Mouse (Mus musculus) forebrain, embryonic 11.5 days (tissue): Measurements from ENCODE around the gene Axin2. TPM values are rescaled to one million over a fixed set of nuclear protein-coding genes. Genes with fewer than 3 reads are reported as not detected.

Experiments used
- ATAC-seq: fragments of 200-750 bp; cut with Nextera tagmentation; replicated peaks from 2 replicates; pipeline ENCODE4 v1.8.0; 2017; ENCODE audit warnings: moderate TSS enrichment; ENCODE audit not compliant: low FRiP score
- DNase-seq: peaks from one replicate; pipeline ENCODE4 v3.0.0-alpha.2; 2017; ENCODE audit warnings: low spot score
- H3K27ac ChIP-seq: fragments of 300-500 bp; sonication (generic); 2 replicates; pipeline ENCODE4 v1.5.1; 2014; ENCODE audit warnings: low read depth, low read length
- H3K27me3 ChIP-seq: fragments of 300-500 bp; sonication (generic); 2 replicates; pipeline ENCODE4 v1.6.1; 2014; ENCODE audit warnings: mild to moderate bottlenecking, low read length, mixed read lengths; ENCODE audit not compliant: control insufficient read depth, insufficient read depth
- H3K36me3 ChIP-seq: fragments of 300-500 bp; sonication (generic); 2 replicates; pipeline ENCODE4 v1.6.1; 2014; ENCODE audit warnings: mild to moderate bottlenecking, low read length, moderate library complexity, mixed read lengths; ENCODE audit not compliant: control insufficient read depth, insufficient read depth
- H3K4me1 ChIP-seq: fragments of 300-500 bp; sonication (generic); replicated peaks from 2 replicates; pipeline ENCODE4 v1.6.1; 2014; ENCODE audit warnings: low read length, mixed read lengths; ENCODE audit not compliant: control insufficient read depth, insufficient read depth
- H3K4me2 ChIP-seq: fragments of 300-500 bp; sonication (generic); 2 replicates; pipeline ENCODE4 v1.6.1; 2014; ENCODE audit warnings: low read depth, mild to moderate bottlenecking, low read length, moderate library complexity, mixed read lengths; ENCODE audit not compliant: severe bottlenecking
- H3K4me3 ChIP-seq: fragments of 300-500 bp; sonication (generic); 2 replicates; pipeline ENCODE4 v1.5.1; 2014; ENCODE audit warnings: low read depth, low read length
- H3K9ac ChIP-seq: fragments of 300-500 bp; sonication (generic); 2 replicates; pipeline ENCODE4 v1.6.1; 2014; ENCODE audit warnings: low read length
- H3K9me3 ChIP-seq: fragments of 300-500 bp; sonication (generic); 2 replicates; pipeline ENCODE4 v1.6.1; 2016; ENCODE audit warnings: low read length, mixed read lengths; ENCODE audit not compliant: control insufficient read depth
- WGBS: fragments of 180-500 bp; shearing (Covaris S2); extraction: QIAGEN DNeasy Blood & Tissue Kit; methylation state at CpG from one replicate; pipeline ENCODE4 v1.1.7; 2014; 5-methylcytosine and 5-hydroxymethylcytosine counted together
- polyA plus RNA-seq: library from polyadenylated mRNA; unstranded; fragments of >200 nt; fragmentation: Nextera tagmentation; extraction: Ambion mirVana; gene quantifications from 2 replicates; pipeline ENCODE4 v1.2.1, GENCODE M21; 2014

Gene Axin2
- polyA plus RNA-seq, 1 experiment from 2014 or later = 20.9 TPM

DNA sequence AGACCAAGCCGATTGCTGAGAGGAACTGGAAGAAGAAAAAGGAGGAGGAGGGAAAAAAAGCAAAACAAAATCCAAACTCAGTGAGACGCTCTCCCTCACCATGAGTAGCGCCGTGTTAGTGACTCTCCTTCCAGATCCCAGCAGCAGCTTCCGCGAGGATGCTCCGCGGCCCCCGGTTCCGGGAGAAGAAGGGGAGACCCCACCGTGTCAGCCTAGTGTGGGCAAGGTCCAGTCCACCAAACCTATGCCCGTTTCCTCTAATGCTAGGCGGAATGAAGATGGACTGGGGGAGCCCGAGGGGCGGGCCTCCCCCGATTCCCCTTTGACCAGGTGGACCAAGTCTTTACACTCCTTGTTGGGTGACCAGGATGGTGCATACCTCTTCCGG, 3.0 kb downstream of the Axin2 start:
- no peaks in the 10 kb centered on the region for H3K36me3 ChIP-seq
- peak overlapping the region; percentile 80 for H3K4me2 ChIP-seq
- H3K9ac ChIP-seq = peak overlapping the region; percentile 95
- peak overlapping the region; percentile 93 for H3K4me3 ChIP-seq
- WGBS = under 1% methylated on average over 17 of the region's 17 CpGs
- H3K9me3 ChIP-seq = no peaks in the 10 kb centered on the region
- H3K4me1 ChIP-seq = peaks cover 35% of the 10 kb centered on the region
- ATAC-seq = no peak
- peak overlapping the region; percentile 100 for H3K27ac ChIP-seq
- no peaks in the 10 kb centered on the region for H3K27me3 ChIP-seq
- DNase-seq = no peak

DNA sequence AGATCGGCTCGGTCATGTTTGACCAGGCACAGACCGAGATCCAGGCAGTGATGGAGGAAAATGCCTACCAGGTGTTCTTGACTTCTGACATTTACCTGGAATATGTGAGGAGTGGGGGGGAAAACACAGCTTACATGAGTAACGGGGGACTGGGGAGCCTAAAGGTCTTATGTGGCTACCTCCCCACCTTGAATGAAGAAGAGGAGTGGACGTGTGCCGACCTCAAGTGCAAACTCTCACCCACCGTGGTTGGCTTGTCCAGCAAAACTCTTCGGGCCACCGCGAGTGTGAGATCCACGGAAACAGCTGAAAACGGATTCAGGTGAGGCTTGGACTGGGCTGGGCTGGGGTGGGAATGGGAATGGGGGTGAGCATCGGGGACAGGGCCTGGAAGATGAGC, 3.6 kb downstream of the Axin2 start:
- Histone ChIP-seq H3K9ac (peak overlapping the region; percentile 95), H3K9me3 (no peaks in the 10 kb centered on the region), H3K4me2 (peak overlapping the region; percentile 80), H3K4me1 (peaks cover 40% of the 10 kb centered on the region), H3K36me3 (no peaks in the 10 kb centered on the region), H3K27ac (peak overlapping the region; percentile 100), H3K4me3 (peak overlapping the region; percentile 93), H3K27me3 (no peaks in the 10 kb centered on the region)
- no peak for ATAC-seq
- 30% methylated on average over 13 of the region's 13 CpGs for WGBS
- DNase-seq = peak; percentile 56

DNA sequence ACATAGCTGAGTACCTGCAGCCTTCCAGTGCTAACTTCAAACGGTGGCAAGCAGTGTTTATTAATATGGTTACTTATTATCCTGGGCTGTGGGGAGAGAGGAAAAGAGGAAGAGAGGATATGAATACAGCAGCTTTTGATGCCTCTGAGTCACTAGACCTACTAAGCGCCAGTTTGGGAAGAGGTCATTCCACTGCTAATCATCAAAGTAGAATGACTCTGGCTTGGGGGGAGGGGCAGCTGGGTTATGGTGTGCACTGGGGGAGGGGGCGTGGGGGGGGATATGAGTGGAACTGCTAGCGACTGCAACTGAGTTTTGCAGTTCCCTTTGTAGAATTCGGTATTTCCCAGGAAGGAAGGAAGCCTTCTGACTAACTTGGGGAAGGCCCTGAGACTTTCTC, 4.2 kb downstream of the Axin2 start:
- peak overlapping the region; percentile 95 for H3K9ac ChIP-seq
- peak; percentile 57 for DNase-seq
- H3K4me3 ChIP-seq = peak overlapping the region; percentile 93
- H3K36me3 ChIP-seq = no peaks in the 10 kb centered on the region
- H3K4me1 ChIP-seq = peaks cover 46% of the 10 kb centered on the region
- 15% methylated on average over 5 of the region's 5 CpGs for WGBS
- no peaks in the 10 kb centered on the region for H3K27me3 ChIP-seq
- no peak overlapping the region for H3K27ac ChIP-seq
- no peak for ATAC-seq
- H3K9me3 ChIP-seq = no peaks in the 10 kb centered on the region
- H3K4me2 ChIP-seq = peak overlapping the region; percentile 80

DNA sequence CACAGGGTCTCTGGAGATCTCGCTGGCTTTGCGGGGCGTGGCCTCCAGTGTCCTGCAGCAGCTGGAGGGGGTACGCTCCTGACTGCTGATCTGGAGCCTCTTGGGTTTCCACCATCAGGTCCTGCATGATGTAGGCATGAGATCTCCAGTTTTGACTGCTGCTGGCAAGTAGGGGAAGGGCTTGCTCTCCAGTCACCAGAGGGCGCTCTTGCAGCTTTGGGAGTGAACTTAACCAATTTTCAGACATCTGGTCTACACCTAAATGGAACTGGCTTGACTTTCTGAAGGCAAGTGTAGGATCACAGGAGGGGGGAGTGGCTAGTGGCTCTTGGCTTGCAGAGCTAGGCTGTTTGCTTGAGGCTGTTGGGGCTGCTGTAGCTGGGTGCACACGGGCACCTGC, 5.1 kb downstream of the Axin2 start:
- WGBS = 14% methylated on average over 6 of the region's 6 CpGs
- H3K9ac ChIP-seq = peak overlapping the region; percentile 95
- ATAC-seq = no peak

DNA sequence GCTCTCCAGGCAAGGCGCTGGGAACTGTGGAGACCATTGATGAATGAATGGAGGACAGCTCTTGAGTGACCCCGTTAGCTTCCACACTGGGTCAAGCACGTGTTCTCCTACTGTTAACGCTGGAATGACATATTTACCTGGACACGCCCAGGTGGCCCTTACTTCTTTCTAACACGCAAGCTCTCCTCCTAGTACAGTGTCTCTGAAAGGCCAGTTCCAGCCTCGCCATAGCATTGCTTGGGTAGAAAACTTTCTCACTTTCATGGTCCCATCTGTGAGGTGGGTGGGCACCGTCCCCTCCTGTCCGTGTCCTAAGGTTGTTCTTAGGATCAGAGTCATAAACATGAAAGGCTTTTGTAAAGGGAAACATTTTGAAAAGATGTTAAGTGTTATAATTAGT, 5.7 kb downstream of the Axin2 start:
- Histone ChIP-seq H3K4me3 (peak overlapping the region; percentile 93), H3K27me3 (no peaks in the 10 kb centered on the region), H3K4me2 (peak overlapping the region; percentile 80), H3K36me3 (no peaks in the 10 kb centered on the region), H3K9ac (0 out of 2 replicates have a peak overlapping the region, but pooled peaks have one; percentile 10), H3K27ac (no peak overlapping the region), H3K4me1 (peaks cover 59% of the 10 kb centered on the region), H3K9me3 (no peaks in the 10 kb centered on the region)
- DNase-seq (peak; percentile 52), ATAC-seq (no peak)
- 73% methylated on average over 9 of the region's 9 CpGs for WGBS

More for the DNA sequence above, 5.1 kb downstream of the Axin2 start:
- peak; percentile 94 for DNase-seq
- Histone ChIP-seq H3K4me2 (peak overlapping the region; percentile 80), H3K36me3 (no peaks in the 10 kb centered on the region), H3K9me3 (no peaks in the 10 kb centered on the region), H3K4me3 (peak overlapping the region; percentile 93), H3K27ac (peak overlapping the region; percentile 31; the same call in 1 of the 2 replicates), H3K27me3 (no peaks in the 10 kb centered on the region), H3K4me1 (peaks cover 54% of the 10 kb centered on the region)

DNA sequence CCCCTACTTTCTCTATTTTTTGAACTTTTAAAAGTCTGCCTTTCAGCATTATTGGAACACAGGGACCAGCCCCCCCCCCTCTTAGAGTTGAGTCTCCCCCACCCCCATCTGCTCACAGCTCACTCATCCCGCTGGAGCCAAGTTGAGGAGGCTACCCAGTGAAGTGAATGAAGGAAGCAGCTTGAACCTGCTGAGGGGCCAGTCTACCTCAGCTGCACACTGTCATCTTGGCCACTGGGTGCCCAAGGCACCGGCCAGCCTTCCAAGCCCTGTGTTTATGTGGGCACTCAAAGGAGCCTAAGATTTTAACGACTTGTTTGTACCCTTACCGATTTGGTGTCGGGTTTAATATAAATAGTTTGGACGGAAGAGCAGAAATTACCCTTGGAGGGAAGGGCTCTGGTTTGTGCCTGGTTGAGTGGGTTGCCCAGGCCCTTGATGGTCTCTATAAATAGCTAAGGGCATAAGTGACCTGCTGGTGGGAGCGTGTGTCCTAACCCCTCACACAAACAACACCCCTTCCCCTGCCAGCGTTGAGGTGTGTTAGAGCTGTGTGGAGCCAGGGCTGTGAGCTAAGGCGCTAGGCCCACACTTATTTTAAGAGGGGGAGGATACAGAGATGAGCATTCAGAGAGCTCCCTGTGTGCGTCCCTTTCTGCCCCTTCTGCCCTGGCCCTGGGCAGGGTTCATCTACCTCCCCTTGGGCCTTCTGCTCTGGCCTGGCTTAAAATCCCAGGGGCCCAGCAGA, 6.4 kb downstream of the Axin2 start:
- H3K27me3 ChIP-seq = no peaks in the 10 kb centered on the region
- ATAC-seq (no peak), DNase-seq (peak; percentile 49)
- no peaks in the 10 kb centered on the region for H3K9me3 ChIP-seq
- H3K4me3 ChIP-seq = peak overlapping the region; percentile 93
- peak overlapping the region; percentile 47 for H3K9ac ChIP-seq
- WGBS = 42% methylated on average over 10 of the region's 10 CpGs
- peaks cover 62% of the 10 kb centered on the region for H3K4me1 ChIP-seq
- H3K4me2 ChIP-seq = peak overlapping the region; percentile 80
- H3K27ac ChIP-seq = 0 out of 2 replicates have a peak overlapping the region, but pooled peaks have one; percentile 25
- no peaks in the 10 kb centered on the region; the same call in 1 of the 2 replicates for H3K36me3 ChIP-seq

DNA sequence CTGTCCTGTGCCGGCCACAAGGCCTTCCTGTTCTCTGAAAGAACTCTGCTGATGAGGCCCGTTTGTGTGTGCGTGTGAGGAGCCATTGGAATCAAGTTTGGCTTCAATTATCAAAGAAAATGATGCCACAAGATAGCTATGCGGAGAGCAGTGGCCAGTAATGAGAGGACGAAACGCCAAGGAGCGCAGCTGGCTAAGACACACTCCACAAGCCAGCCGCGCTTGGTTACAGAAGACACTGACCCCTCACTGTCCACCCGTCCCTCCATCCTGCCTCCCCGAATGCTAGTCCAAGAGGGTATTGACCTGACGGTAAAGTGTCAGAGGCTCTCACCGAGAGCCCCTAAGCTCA, 6.9 kb downstream of the Axin2 start:
- H3K27ac ChIP-seq = 0 out of 2 replicates have a peak overlapping the region, but pooled peaks have one; percentile 25
- WGBS = 30% methylated on average over 13 of the region's 13 CpGs
- no peaks in the 10 kb centered on the region for H3K9me3 ChIP-seq
- ATAC-seq (no peak), DNase-seq (peak; percentile 56)
- peaks cover 62% of the 10 kb centered on the region for H3K4me1 ChIP-seq
- peak overlapping the region; percentile 80 for H3K4me2 ChIP-seq
- H3K36me3 ChIP-seq = peaks cover 4% of the 10 kb centered on the region
- peak overlapping the region; percentile 93 for H3K4me3 ChIP-seq
- no peaks in the 10 kb centered on the region for H3K27me3 ChIP-seq
- peak overlapping the region; percentile 47 for H3K9ac ChIP-seq

DNA sequence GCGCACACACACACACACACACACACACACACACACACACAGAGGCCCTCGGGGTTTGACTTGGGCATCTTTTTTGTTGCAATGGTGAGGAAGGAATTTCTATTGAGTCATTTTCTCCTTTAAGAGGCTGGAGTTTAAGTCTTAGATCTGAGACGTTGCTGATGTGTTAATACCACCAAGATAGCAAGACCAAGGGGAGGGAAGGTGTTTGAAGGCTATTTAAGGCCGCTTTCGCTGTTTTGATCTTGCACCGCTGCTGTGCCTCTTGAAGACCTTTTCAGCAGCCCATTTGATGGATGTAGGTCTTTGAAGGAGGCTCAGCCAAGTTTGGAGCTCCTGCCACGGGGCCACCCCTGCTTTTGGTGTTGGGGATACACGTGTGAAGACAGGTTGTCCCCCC, 7.9 kb downstream of the Axin2 start:
- ATAC-seq (no peak), DNase-seq (no peak)
- Histone ChIP-seq H3K4me3 (peak overlapping the region; percentile 93; the same call in 1 of the 2 replicates), H3K27me3 (no peaks in the 10 kb centered on the region), H3K36me3 (peaks cover 14% of the 10 kb centered on the region), H3K4me2 (peak overlapping the region; percentile 80), H3K9ac (peak overlapping the region; percentile 14; the same call in 1 of the 2 replicates), H3K9me3 (no peaks in the 10 kb centered on the region; the same call in 1 of the 2 replicates), H3K4me1 (peaks cover 62% of the 10 kb centered on the region), H3K27ac (no peak overlapping the region)
- WGBS = 19% methylated on average over 8 of the region's 8 CpGs
